Mouse (Mus musculus) left cerebral cortex, adult 2 months (tissue): ENCODE data around the gene Acsm1. TPM values are rescaled to one million over a fixed set of nuclear protein-coding genes. Genes with fewer than 3 reads are reported as not detected.

ENCODE experiments used
- DNase-seq, 2 experiments: peaks; one replicate each; pipeline ENCODE4 v3.0.0; 2021 to 2022; ENCODE audit warnings: low spot score in 2 of 2, mixed read lengths in 1 of 2; ENCODE audit errors: extremely low spot score in 1 of 2
- H3K27ac ChIP-seq: fragments of 200-600 bp; 2 replicates; pipeline ENCODE4 v1.8.1; 2022
- H3K4me3 ChIP-seq: fragments of 200-600 bp; 2 replicates; pipeline ENCODE4 v1.8.1; 2022
- CTCF ChIP-seq: fragments of 200-600 bp; IDR thresholded peaks from 2 replicates; pipeline ENCODE4 v1.8.1; 2022; ENCODE audit warnings: antibody characterized with exemption, mild to moderate bottlenecking, moderate library complexity
- intact Hi-C: fragments of 180-260 bp; cut with DNase I; formaldehyde crosslinking; loops from one replicate; pipeline ENCODE4 v1.15.1; 2025
- total RNA-seq, 2 experiments: library from RNA; stranded (reverse); gene quantifications; 2 replicates each; pipeline ENCODE4 v1.2.3; 2021

Gene Acsm1
- total RNA-seq, 2 experiments from 2014 or later = not detected

GRCm38 (mm10) chr7:119607796-119608515, 1.1 kb downstream of the Acsm1 start:
- no peak for TF ChIP-seq CTCF
- H3K27ac ChIP-seq = no peak overlapping the region
- DNase-seq = no peak
- intact Hi-C loops = no loop called here
- no peak overlapping the region for H3K4me3 ChIP-seq

- Histone ChIP-seq H3K4me3 (no peak overlapping the region), H3K27ac (no peak overlapping the region)
- TF ChIP-seq CTCF = no peak
- no peak for DNase-seq
- intact Hi-C loops = no loop called here
These were observed 9.7 kb downstream of the Acsm1 start for GRCm38 (mm10) chr7:119616531-119616930.

DNA sequence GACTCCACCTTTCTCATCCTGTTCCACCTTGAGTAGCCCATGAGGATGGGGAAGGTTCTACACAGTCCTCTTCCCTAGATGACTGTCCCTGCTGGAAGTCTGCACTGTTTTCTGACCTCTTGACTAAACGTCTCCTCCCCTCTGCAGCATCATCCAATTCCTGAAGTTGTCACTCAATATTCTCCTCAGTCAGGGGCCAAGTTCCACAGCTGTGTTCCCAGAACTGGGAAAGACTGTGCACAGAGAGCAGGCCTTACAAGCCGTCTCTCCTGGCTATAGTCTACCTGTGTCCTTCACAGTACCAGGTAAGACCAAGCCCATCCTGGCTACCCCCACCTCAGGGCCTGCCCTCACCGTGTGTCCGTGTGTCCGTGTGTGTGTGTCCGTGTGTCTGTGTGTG, 10.8 kb downstream of the Acsm1 start:
- no peak for TF ChIP-seq CTCF
- intact Hi-C loops = no loop called here
- Histone ChIP-seq H3K27ac (no peak overlapping the region), H3K4me3 (no peak overlapping the region)
- DNase-seq = no peak

DNA sequence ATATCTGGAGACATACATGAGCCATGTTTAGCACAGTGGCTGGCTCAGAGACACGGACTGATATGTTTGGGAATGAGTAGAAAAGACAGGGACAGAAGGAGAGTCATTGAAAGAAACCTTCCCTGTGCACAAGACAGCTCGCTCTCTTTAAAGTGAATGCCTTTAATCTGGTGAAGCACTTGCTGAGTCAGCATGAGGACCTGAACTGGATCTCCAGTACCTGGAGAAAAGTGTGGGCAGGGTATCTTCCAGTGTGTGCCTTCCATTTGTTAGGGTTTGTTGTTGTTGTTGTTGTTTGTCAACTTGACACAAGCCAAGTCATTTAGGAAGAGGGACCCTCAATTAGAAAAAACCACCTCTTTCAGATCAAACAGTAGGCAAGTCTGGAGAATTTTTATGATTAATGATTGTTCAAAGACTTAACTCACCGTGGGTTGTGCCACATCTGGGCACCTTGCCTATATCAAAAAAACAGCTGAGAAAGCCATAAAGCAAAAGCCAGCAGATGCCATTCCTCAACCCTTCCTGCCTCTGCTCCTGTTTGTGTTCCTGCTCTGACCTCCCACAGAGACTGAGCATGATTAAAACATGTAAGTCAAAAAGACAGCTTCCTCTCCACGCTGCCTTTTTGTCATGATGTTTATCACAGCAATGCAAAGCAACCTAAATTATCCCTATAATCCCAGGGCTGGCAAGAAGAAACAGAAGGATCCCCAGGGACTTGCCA, 11.5 kb downstream of the Acsm1 start:
- TF ChIP-seq CTCF = no peak
- no peak overlapping the region for H3K27ac ChIP-seq
- intact Hi-C loops = no loop called here
- DNase-seq = no peak
- no peak overlapping the region for H3K4me3 ChIP-seq

DNA sequence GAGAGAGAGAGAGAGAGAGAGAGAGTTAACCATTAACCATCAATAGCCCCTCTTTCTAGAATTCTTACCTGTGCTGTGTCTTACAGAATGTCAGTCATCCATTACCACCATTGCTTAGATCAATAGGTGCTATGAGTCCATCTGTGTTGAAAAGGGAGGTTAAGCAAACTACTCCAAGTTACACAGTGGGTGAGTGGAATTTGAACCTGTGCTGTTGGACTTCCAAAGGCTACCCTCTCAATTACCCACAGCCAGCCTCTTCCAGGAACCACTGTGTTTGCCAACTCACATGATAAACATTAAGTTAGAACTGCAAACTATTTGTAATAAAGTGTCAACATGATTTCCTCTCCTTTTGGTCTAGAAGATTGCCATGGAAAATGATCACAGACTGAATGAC, 13.3 kb downstream of the Acsm1 start:
- no peak for DNase-seq
- Histone ChIP-seq H3K4me3 (no peak overlapping the region), H3K27ac (no peak overlapping the region)
- TF ChIP-seq CTCF = no peak
- intact Hi-C loops = no loop called here

DNA sequence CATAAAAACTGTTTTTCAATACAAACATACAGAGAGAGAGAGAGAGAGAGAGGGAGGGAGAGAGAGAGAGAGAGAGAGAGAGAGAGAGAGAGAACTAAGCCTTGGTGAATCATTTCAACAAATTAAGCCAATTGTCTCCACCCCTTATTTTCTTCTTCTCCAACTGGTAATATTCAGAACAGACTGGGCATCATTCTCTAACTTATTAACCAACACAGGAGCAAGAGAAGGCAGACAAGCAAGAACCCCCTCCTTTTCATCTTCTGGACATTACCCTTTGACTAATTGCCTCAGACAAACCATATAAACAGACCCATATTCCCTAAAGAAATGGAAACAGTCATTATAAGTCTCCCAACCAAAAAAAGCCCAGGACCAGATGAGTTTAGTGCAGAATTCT, 31.9 kb downstream of the Acsm1 start:
- intact Hi-C loops = no loop called here
- no peak for TF ChIP-seq CTCF
- no peak for DNase-seq
- Histone ChIP-seq H3K4me3 (no peak overlapping the region), H3K27ac (no peak overlapping the region)

DNA sequence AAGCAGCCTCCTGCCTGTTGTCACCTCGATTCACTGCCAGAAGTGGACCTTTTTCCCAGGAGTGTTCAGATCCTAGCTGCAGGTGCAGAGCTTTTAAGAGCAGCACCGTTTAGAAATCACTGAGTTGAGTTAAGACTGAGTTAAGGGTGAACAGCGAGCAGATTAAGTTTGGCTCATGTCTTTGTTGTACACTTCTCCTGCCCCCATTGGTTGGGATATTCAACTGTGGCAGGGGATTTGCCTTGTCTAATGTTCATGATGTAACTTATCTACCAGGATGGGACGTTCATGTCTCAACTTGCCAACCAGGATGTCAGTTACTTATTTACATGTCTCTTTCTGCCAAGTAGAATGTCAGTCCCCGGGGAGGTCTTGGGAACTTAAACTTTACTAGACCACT, 35.5 kb downstream of the Acsm1 start:
- intact Hi-C loops = no loop called here
- H3K27ac ChIP-seq = no peak overlapping the region
- TF ChIP-seq CTCF = no peak

GRCm38 (mm10) chr7:119667893-119668292, 61.1 kb downstream of the Acsm1 start:
- no peak for TF ChIP-seq CTCF
- DNase-seq = no peak
- Histone ChIP-seq H3K27ac (no peak overlapping the region), H3K4me3 (no peak overlapping the region)
- intact Hi-C loops = no loop called here

More for the DNA sequence above, 35.5 kb downstream of the Acsm1 start:
- H3K4me3 ChIP-seq = no peak overlapping the region
- DNase-seq = no peak

DNA sequence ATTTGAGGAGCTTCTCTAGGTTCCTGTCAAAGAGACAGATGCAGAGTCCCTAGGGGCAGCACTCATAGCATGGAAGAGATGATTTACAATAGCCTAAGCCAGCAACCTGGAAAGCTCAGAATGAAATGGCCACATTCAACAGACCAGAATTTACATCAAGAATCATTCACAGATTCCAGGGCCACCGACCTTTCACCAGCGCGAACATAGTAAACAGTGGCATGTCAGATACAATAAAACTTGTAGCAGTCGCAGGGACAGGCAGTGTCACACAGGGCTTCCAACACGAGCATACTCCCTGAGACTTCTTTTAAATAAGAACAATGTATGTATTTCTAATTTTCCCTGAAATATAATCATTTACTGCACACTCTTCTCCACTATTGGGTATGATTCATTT, 63.6 kb downstream of the Acsm1 start:
- no peak overlapping the region for H3K4me3 ChIP-seq
- intact Hi-C loops = no loop called here
- H3K27ac ChIP-seq = no peak overlapping the region
- DNase-seq = no peak
- TF ChIP-seq CTCF = no peak

- DNase-seq = no peak
- H3K27ac ChIP-seq = no peak overlapping the region
- intact Hi-C loops = no loop called here
These were observed 64.1 kb downstream of the Acsm1 start for GRCm38 (mm10) chr7:119670925-119671324.

GRCm38 (mm10) chr7:119673465-119673864, 66.6 kb downstream of the Acsm1 start:
- peak; percentile 26 to 37 for DNase-seq
- TF ChIP-seq CTCF = peak; percentile 73
- Histone ChIP-seq H3K27ac (no peak overlapping the region), H3K4me3 (no peak overlapping the region)
- intact Hi-C loops = loop anchor here (1.0 to 2.0 kb wide), 2 partner anchors 154 to 655 kb away; partner anchors contain the start of genes Abca15 and Acsm5

More at GRCm38 (mm10) chr7:119670925-119671324, 64.1 kb downstream of the Acsm1 start:
- peak; percentile 50 for TF ChIP-seq CTCF
- H3K4me3 ChIP-seq = no peak overlapping the region

- no peak overlapping the region for H3K4me3 ChIP-seq
These were observed 73.3 kb downstream of the Acsm1 start for GRCm38 (mm10) chr7:119680107-119680506.

DNA sequence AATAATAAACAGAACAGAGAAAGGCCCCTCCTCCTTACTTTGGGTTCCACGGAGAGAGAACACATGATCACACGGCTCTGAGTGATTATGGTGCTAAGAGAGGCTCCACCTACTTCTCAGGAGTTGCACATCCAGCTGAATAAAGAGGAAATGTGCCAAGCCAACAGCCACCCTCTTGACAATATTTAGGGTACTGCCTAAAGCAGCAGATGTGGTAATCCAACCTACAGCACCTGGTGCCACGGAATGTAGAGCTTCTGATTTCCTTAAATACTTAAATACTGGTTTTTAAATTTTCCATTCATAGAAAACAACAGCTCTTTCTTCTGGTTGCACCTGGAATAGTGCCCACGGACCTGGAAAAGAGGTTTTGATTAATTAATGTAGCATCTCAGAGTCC, 75.9 kb downstream of the Acsm1 start:
- Histone ChIP-seq H3K27ac (no peak overlapping the region), H3K4me3 (no peak overlapping the region)
- no peak for DNase-seq
- no peak for TF ChIP-seq CTCF
- intact Hi-C loops = no loop called here

More at GRCm38 (mm10) chr7:119680107-119680506, 73.3 kb downstream of the Acsm1 start:
- no peak for TF ChIP-seq CTCF
- intact Hi-C loops = no loop called here
- DNase-seq = no peak
- H3K27ac ChIP-seq = no peak overlapping the region
